Mouse (Mus musculus) thymus, postnatal 0 days (tissue): Measurements from ENCODE around the gene Klk1b3. TPM values are rescaled to one million over a fixed set of nuclear protein-coding genes. Genes with fewer than 3 reads are reported as not detected.

Experiments
- polyA plus RNA-seq: library from polyadenylated mRNA; unstranded; fragments of >200 nt; fragmentation: Nextera tagmentation; extraction: Ambion mirVana; gene quantifications from 2 replicates; pipeline ENCODE4 v1.2.1, GENCODE M21; 2015

The Klk1b3 gene
- polyA plus RNA-seq, 1 experiment from 2014 or later, result 0.31 TPM

Other genes with a start within 250 kb of the Klk1b3 start
- gene Klk1b8, start 247.5 kb upstream of the Klk1b3 start, polyA plus RNA-seq, result 0.60 and 0.72 TPM in 2 replicates
- 0.38 and 0.42 TPM in 2 replicates for gene Klk1b1, start 231.4 kb upstream of the Klk1b3 start, polyA plus RNA-seq
- 1.7 and 2.1 TPM in 2 replicates for gene Klk1b9, start 222.1 kb upstream of the Klk1b3 start, polyA plus RNA-seq
- 1.0 and 1.1 TPM in 2 replicates for gene Klk1b11, start 202.3 kb upstream of the Klk1b3 start, polyA plus RNA-seq
- gene Klk1b26, start 186.0 kb upstream of the Klk1b3 start, polyA plus RNA-seq, result 0.68 and 0.87 TPM in 2 replicates
- gene Klk1b27, start 145.9 kb upstream of the Klk1b3 start, polyA plus RNA-seq, result 0.27 and 0.57 TPM in 2 replicates
- 0.53 TPM in 1 of 2 replicates, not detected in the other for gene Klk1b21, start 95.9 kb upstream of the Klk1b3 start, polyA plus RNA-seq
- 0.80 and 1.1 TPM in 2 replicates for gene Klk1b22, start 85.5 kb upstream of the Klk1b3 start, polyA plus RNA-seq
- gene Klk1b16, start 61.4 kb upstream of the Klk1b3 start, polyA plus RNA-seq, result 0.33 TPM in 2 replicates
- gene Klk1b24, start 10.0 kb upstream of the Klk1b3 start, polyA plus RNA-seq, result not detected in 2 replicates
- 0.33 and 0.50 TPM in 2 replicates for gene Klk1b4, start 9.2 kb downstream of the Klk1b3 start, polyA plus RNA-seq
- gene Klk1b5, start 17.8 kb downstream of the Klk1b3 start, polyA plus RNA-seq, result 0.10 TPM in 1 of 2 replicates, not detected in the other
- 2.2 and 3.8 TPM in 2 replicates for gene Klk1, start 27.2 kb downstream of the Klk1b3 start, polyA plus RNA-seq
- gene Gm36864, start 38.0 kb downstream of the Klk1b3 start, polyA plus RNA-seq, result not detected in 2 replicates
- 0.81 and 1.3 TPM in 2 replicates for gene 1700028J19Rik, start 48.5 kb downstream of the Klk1b3 start, polyA plus RNA-seq
- 76.8 and 86.3 TPM in 2 replicates for gene 2410002F23Rik, start 48.5 kb downstream of the Klk1b3 start, polyA plus RNA-seq
- 0.14 TPM in 2 replicates for gene Acp4, start 59.2 kb downstream of the Klk1b3 start, polyA plus RNA-seq
- gene Gm15517, start 63.3 kb downstream of the Klk1b3 start, polyA plus RNA-seq, result not detected in 2 replicates
- gene Clec11a, start 108.7 kb downstream of the Klk1b3 start, polyA plus RNA-seq, result 3.7 and 4.0 TPM in 2 replicates
- 0.14 and 0.29 TPM in 2 replicates for gene Shank1, start 112.1 kb downstream of the Klk1b3 start, polyA plus RNA-seq
- gene Syt3, start 185.9 kb downstream of the Klk1b3 start, polyA plus RNA-seq, result 0.26 and 0.38 TPM in 2 replicates
- gene 1700008O03Rik, start 187.6 kb downstream of the Klk1b3 start, polyA plus RNA-seq, result 0.59 and 0.90 TPM in 2 replicates
- gene Lrrc4b, start 230.8 kb downstream of the Klk1b3 start, polyA plus RNA-seq, result 0.05 TPM in 1 of 2 replicates, not detected in the other